Mouse (Mus musculus) adrenal gland (tissue): Measurements from ENCODE around the gene Slc4a11.

Source experiments
- intact Hi-C: fragments of 180-260 bp; cut with DNase I; formaldehyde crosslinking; loops from one replicate; pipeline ENCODE4 v1.15.1; 2025

Slc4a11 gene

GRCm38 (mm10) chr2:130634739-130635411 lies 62.4 kb downstream of the Slc4a11 start:
- intact Hi-C loops = no loop called here
